Mouse (Mus musculus) intestine, postnatal 0 days (tissue): Measurements from ENCODE around the gene Gprin1. TPM values are rescaled to one million over a fixed set of nuclear protein-coding genes. Genes with fewer than 3 reads are reported as not detected.

Source experiments
- ATAC-seq: fragments of 200-750 bp; cut with Nextera tagmentation; 2 replicates; pipeline ENCODE4 v1.8.0; 2017; ENCODE audit warnings: mild to moderate bottlenecking, moderate TSS enrichment, moderate library complexity
- H3K27ac ChIP-seq: fragments of 300-500 bp; sonication (generic); 2 replicates; pipeline ENCODE4 v1.5.1; 2014; ENCODE audit warnings: mild to moderate bottlenecking, low read depth, low read length, moderate library complexity
- H3K27me3 ChIP-seq: fragments of 300-500 bp; sonication (generic); replicated peaks from 2 replicates; pipeline ENCODE4 v1.6.1; 2014; ENCODE audit warnings: low read length, mixed read lengths; ENCODE audit not compliant: control insufficient read depth, insufficient read depth
- H3K36me3 ChIP-seq: fragments of 300-500 bp; sonication (generic); 2 replicates; pipeline ENCODE4 v1.6.1; 2014; ENCODE audit warnings: mild to moderate bottlenecking, moderate library complexity; ENCODE audit not compliant: control insufficient read depth, insufficient read depth
- H3K4me1 ChIP-seq: fragments of 300-500 bp; sonication (generic); replicated peaks from 2 replicates; pipeline ENCODE4 v1.6.1; 2014; ENCODE audit warnings: antibody characterized with exemption, low read length, mixed read lengths; ENCODE audit not compliant: control insufficient read depth, insufficient read depth
- H3K4me2 ChIP-seq: fragments of 300-500 bp; sonication (generic); replicated peaks from 2 replicates; pipeline ENCODE4 v1.6.1; 2014; ENCODE audit warnings: low read depth, mild to moderate bottlenecking, moderate library complexity
- H3K4me3 ChIP-seq: fragments of 300-500 bp; sonication (generic); 2 replicates; pipeline ENCODE4 v1.5.1; 2014; ENCODE audit warnings: low read depth, low read length
- H3K9ac ChIP-seq: fragments of 300-500 bp; sonication (generic); 2 replicates; pipeline ENCODE4 v1.6.1; 2014; ENCODE audit warnings: mild to moderate bottlenecking, low read depth, low read length
- H3K9me3 ChIP-seq: fragments of 300-500 bp; sonication (generic); 2 replicates; pipeline ENCODE4 v1.6.1; 2016; ENCODE audit warnings: mixed run types; ENCODE audit not compliant: control insufficient read depth
- CTCF ChIP-seq: sonication (generic); IDR thresholded peaks from 2 replicates; pipeline ENCODE4 v1.5.1; 2016; ENCODE audit warnings: low read depth, mild to moderate bottlenecking, control low read depth, antibody characterized with exemption, moderate library complexity
- WGBS: fragments of 180-500 bp; shearing (Covaris S2); extraction: QIAGEN DNeasy Blood & Tissue Kit; methylation state at CpG from one replicate; pipeline ENCODE4 v1.1.7; 2014; 5-methylcytosine and 5-hydroxymethylcytosine counted together
- polyA plus RNA-seq: library from polyadenylated mRNA; unstranded; fragments of >200 nt; fragmentation: Nextera tagmentation; extraction: Ambion mirVana; gene quantifications from 2 replicates; pipeline ENCODE4 v1.2.1, GENCODE M21; 2015

The Gprin1 gene
- polyA plus RNA-seq, 1 experiment from 2014 or later: 0.59 TPM

DNA sequence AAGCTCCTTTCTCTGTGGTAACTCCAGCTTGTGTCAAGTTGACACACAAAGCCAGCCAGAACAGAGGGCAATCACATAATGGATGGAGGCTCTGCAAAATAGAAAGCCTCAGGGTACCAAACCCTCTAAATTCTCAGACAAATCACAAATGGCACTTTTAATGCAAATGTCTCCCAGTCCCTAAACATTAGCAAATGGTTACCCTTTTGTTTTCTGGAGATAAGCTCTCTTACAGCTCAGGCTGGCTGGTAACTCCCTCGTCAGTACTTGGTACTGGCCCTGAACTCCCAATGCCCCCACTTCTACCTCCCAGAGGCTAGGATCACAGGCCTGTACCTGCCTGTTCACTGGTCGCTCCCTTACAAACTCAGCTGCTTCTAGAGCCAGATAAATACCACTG, 33.6 kb upstream of the Gprin1 start:
- H3K4me1 ChIP-seq: no peaks in the 10 kb centered on the region
- H3K9me3 ChIP-seq: no peaks in the 10 kb centered on the region
- no peak overlapping the region for H3K4me2 ChIP-seq
- H3K27me3 ChIP-seq: no peaks in the 10 kb centered on the region
- 58% methylated on average over 2 of the region's 2 CpGs for WGBS
- H3K4me3 ChIP-seq: no peak overlapping the region
- TF ChIP-seq CTCF: no peak
- no peak for ATAC-seq
- H3K27ac ChIP-seq: no peak overlapping the region
- H3K36me3 ChIP-seq: no peaks in the 10 kb centered on the region
- H3K9ac ChIP-seq: no peak overlapping the region

DNA sequence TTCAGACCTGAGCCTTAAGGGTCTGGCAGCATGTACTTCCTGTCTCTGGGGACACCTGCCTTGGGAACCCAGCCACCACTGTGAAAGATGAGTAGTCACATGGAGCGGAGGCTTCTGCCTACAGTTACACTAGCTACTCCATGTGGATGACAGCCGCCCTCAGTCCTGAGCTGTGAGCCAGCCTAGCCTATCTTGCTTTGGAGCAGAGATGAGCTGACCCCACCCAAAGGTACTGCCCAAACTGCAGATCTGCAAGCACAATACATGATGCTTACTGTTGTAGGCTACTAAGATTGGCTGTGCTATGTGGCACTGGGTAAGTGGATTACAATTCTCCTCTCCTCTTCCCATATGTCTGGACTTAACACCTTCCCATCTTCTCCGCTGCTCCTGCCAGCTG, 31.4 kb upstream of the Gprin1 start:
- Histone ChIP-seq H3K36me3 (no peaks in the 10 kb centered on the region), H3K9ac (no peak overlapping the region), H3K4me1 (no peaks in the 10 kb centered on the region), H3K9me3 (no peaks in the 10 kb centered on the region), H3K4me2 (no peak overlapping the region), H3K27ac (no peak overlapping the region), H3K27me3 (no peaks in the 10 kb centered on the region), H3K4me3 (no peak overlapping the region)
- TF ChIP-seq CTCF: no peak
- ATAC-seq: no peak
- 86% methylated on average over 3 of the region's 3 CpGs for whole genome bisulfite sequencing

DNA sequence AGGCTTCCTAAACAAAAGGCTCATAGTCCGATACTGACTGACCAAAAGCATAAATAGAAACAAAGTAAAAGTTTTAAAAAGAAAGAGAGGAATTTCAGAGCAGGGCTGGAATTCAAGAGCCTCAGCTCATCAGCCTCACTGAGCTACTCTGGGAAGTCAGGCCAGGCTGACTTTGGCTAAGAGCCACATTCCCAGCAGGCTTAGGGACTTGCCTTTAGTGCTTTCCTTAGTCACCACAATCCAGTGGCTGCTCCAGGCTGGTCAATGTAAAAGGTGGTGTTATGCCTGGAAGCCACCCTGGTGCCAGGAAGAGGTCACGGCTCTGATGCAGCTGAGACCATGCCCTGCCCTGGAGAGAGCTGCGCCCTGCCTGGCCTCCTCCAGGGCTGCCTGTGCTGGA, 30.9 kb upstream of the Gprin1 start:
- 67% methylated on average over 3 of the region's 3 CpGs for WGBS
- no peak for TF ChIP-seq CTCF
- no peak for ATAC-seq

DNA sequence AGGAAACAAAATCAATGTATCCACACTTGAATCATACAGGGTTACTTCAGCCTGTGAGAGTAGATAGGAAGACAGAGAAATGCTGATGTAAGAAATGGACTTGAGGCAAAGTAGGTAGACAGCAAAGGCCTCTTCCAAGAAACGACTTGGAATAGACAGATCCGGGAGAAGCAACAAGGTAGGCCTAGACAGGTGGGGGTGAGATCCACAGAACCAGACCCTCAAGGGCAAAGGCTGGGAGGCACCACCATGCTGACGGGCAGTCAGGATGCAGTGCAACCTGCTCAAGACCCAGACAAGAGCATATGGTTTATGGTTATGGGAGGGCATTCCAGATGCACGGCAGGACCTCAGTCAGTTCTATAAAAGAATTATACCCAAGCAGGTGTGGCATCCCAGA, 17.3 kb upstream of the Gprin1 start:
- no peaks in the 10 kb centered on the region for H3K36me3 ChIP-seq
- no peak overlapping the region for H3K9ac ChIP-seq
- H3K4me2 ChIP-seq: no peak overlapping the region
- H3K4me3 ChIP-seq: no peak overlapping the region
- peaks cover 38% of the 10 kb centered on the region for H3K27me3 ChIP-seq
- no peaks in the 10 kb centered on the region for H3K9me3 ChIP-seq
- 69% methylated on average over 4 of the region's 4 CpGs for WGBS
- TF ChIP-seq CTCF: no peak
- ATAC-seq: no peak
- H3K27ac ChIP-seq: no peak overlapping the region
- peaks cover 2% of the 10 kb centered on the region; the same call in 1 of the 2 replicates for H3K4me1 ChIP-seq

More for the DNA sequence above, 30.9 kb upstream of the Gprin1 start:
- no peaks in the 10 kb centered on the region for H3K4me1 ChIP-seq
- H3K4me2 ChIP-seq: no peak overlapping the region
- H3K9ac ChIP-seq: no peak overlapping the region
- H3K36me3 ChIP-seq: no peaks in the 10 kb centered on the region
- H3K9me3 ChIP-seq: no peaks in the 10 kb centered on the region
- H3K4me3 ChIP-seq: no peak overlapping the region
- H3K27me3 ChIP-seq: no peaks in the 10 kb centered on the region
- H3K27ac ChIP-seq: no peak overlapping the region

DNA sequence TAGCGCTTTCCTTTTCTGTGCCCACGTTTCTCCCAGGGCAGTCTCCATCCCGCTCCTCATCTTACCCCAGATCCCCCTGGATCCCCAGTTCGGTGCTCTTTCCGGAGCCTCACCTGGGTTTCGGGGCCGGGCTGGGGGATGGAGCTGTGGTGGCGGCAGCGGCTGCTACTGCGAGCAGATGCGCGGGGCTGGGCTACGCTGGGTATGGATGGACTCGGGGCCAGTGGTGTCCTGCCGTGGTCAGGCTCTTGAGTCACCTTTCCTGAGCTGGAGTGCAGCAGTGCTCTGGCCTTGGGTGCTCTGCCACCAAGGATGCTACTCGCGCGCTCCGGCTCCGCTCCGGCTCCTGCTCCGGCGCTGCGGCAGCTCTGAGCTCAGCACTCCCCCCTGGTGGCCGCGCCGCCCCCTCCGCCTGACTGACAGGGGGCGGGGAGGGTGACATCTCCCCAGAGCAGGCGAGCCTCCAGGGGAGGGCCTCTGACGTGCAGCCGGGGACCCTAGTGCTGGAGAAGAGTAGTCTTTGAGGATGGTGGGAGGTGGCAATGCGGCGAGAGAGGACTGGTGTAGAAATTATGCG, 16.6 kb upstream of the Gprin1 start, which contains the start of gene Sncb:
TSS of gene Sncb (minus strand) at position 404 of the 577 bp plus-strand sequence.
- Histone ChIP-seq H3K4me2 (peak within 1 kb of the TSS; percentile 60), H3K36me3 (no peaks in the 10 kb centered on the region), H3K9me3 (no peaks in the 10 kb centered on the region), H3K9ac (no peak within 1 kb of the TSS), H3K27me3 (peaks cover 40% of the 10 kb centered on the region), H3K27ac (no peak within 1 kb of the TSS), H3K4me1 (peaks cover 2% of the 10 kb centered on the region; the same call in 1 of the 2 replicates), H3K4me3 (peak within 1 kb of the TSS; percentile 38)
- WGBS: under 1% methylated on average over 35 of the region's 35 CpGs
- peak; percentile 83 for TF ChIP-seq CTCF
- peak; percentile 33; the same call in 1 of the 2 replicates for ATAC-seq

DNA sequence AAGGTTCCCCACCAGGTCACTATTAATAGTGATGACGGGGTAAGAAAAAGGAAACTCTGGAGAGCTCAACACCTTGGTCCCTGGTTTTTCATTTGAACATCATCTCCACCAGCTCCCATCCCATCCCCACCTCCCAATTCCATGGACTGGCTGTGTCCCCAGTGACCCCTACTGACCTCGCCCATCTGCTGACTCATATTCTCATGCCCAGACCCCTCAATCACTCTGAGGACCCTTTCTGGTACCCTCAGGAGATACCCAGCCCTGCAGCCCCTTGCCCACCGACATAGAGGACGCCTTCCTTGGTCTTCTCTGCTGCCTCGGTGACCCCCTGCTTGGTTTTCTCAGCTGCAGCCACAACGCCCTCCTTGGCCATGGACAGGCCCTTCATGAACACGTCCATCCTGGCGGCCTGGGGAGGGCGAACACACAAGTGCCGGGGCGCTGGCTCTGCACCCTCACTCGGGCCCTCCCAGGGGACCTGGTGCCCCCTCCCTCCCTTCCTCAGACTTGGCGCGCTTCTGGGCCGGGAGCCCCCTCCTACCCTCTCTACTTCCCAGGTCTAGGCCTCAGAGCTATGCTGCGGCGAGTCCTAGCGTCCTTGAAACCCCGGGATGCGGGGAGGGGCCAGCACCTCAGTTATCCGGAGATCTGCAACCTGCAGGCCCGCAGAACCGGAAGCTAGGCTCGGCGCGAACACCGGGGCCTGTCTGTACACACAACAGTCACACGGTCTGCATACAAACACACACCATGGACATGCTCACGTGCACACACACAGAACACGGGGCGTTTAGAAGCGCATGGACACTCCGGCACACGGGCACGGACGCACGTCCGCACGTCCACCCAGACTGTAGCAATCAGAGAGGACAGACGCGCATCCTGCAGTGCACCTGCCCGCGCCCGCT, 15.9 kb upstream of the Gprin1 start:
- TF ChIP-seq CTCF: no peak

More for the DNA sequence above, 15.9 kb upstream of the Gprin1 start:
- WGBS: 7% methylated on average over 44 of the region's 44 CpGs
- Histone ChIP-seq H3K36me3 (no peaks in the 10 kb centered on the region), H3K27ac (no peak overlapping the region), H3K9ac (no peak overlapping the region), H3K9me3 (no peaks in the 10 kb centered on the region), H3K27me3 (peaks cover 47% of the 10 kb centered on the region), H3K4me3 (peak overlapping the region; percentile 38), H3K4me2 (peak overlapping the region; percentile 60), H3K4me1 (peaks cover 2% of the 10 kb centered on the region; the same call in 1 of the 2 replicates)
- ATAC-seq: 0 out of 2 replicates have a peak, but pooled peaks have one; percentile 16
